Mouse (Mus musculus) hematopoietic multipotent progenitor cell, adult 10-12 weeks (in vitro differentiated cells): ENCODE data around the gene Cacul1. TPM values are rescaled to one million over a fixed set of nuclear protein-coding genes. Genes with fewer than 3 reads are reported as not detected.

Experiments used
- polyA plus RNA-seq: library from polyadenylated mRNA; stranded (reverse); fragments of >175 nt; gene quantifications from 2 replicates; pipeline ENCODE4 v1.2.3, GENCODE M21; 2012; ENCODE audit warnings: low replicate concordance

The Cacul1 gene
- 37.3 and 72.6 TPM in 2 replicates for polyA plus RNA-seq

DNA sequence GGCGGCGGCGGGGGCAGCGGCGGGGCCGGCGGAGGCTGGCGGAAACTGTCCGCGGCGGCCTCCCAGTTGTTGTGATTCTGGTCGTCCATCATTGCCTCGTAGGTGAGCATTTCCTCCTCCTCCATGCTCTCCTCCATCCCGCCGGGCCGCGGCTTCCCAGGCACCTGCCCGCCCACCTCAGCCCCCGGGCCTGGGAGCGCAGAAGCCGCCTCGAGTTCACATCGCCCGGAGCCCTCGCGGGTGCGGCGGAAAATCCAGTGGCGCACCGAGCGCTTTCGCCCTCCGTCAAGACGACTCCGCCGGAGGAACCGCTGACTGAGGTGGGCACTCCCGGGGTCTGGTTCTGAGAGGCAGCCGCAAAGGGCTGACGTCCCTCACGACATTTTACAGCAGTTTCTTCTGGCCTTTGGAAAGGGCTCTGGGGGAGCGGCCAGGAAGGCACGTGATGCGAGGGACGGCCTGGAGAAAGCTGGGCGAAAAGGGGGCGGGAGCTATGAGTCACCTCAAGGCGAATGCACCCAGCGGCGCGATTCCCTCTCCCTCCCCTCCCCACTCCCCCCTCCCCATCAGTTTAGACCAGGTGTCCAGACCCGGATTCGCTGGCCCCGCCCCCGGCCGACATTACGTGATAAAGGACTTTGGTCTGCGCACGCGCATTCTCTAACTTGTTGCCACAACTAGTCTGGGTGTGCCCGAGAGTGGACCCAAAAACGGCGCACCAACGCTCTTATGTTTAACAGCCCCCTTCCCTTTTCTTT lies at the start of gene Cacul1:
Cacul1 (minus strand) TSS at position 444 of the 758 bp plus-strand sequence.

Other genes with a start within 250 kb of the Cacul1 start
- gene Prlhr, start 112.7 kb downstream of the Cacul1 start, polyA plus RNA-seq = not detected in 2 replicates
- 3.0 and 5.0 TPM in 2 replicates for gene Nanos1, start 175.0 kb upstream of the Cacul1 start, polyA plus RNA-seq
- 35.8 and 54.3 TPM in 2 replicates for gene Eif3a, start 209.6 kb upstream of the Cacul1 start, polyA plus RNA-seq
- 2.2 and 8.4 TPM in 2 replicates for gene Fam45a, start 230.6 kb upstream of the Cacul1 start, polyA plus RNA-seq